Mouse (Mus musculus) hindbrain, embryonic 14.5 days (tissue): ENCODE results near the gene Gpr45. TPM values are rescaled to one million over a fixed set of nuclear protein-coding genes. Genes with fewer than 3 reads are reported as not detected.

Experiments used
- ATAC-seq: fragments of 200-750 bp; cut with Nextera tagmentation; 2 replicates; pipeline ENCODE4 v1.8.0; 2017; ENCODE audit warnings: moderate number of reproducible peaks, mild to moderate bottlenecking, moderate TSS enrichment, moderate library complexity; ENCODE audit not compliant: low FRiP score
- DNase-seq: peaks from one replicate; pipeline ENCODE4 v3.0.0-alpha.2; 2015; ENCODE audit warnings: low spot score
- H3K27ac ChIP-seq: fragments of 300-500 bp; sonication (generic); 2 replicates; pipeline ENCODE4 v1.5.1; 2014; ENCODE audit warnings: mild to moderate bottlenecking, moderate library complexity
- H3K27me3 ChIP-seq: fragments of 300-500 bp; sonication (generic); 2 replicates; pipeline ENCODE4 v1.6.1; 2014; ENCODE audit warnings: mild to moderate bottlenecking, low read length, mixed read lengths; ENCODE audit not compliant: control insufficient read depth, insufficient read depth
- H3K36me3 ChIP-seq: fragments of 300-500 bp; sonication (generic); replicated peaks from 2 replicates; pipeline ENCODE4 v1.6.1; 2014; ENCODE audit not compliant: control insufficient read depth, insufficient read depth
- H3K4me1 ChIP-seq: fragments of 300-500 bp; sonication (generic); replicated peaks from 2 replicates; pipeline ENCODE4 v1.6.1; 2014; ENCODE audit warnings: antibody characterized with exemption, low read length, mixed read lengths; ENCODE audit not compliant: control insufficient read depth, insufficient read depth
- H3K4me2 ChIP-seq: fragments of 300-500 bp; sonication (generic); replicated peaks from 2 replicates; pipeline ENCODE4 v1.6.1; 2014; ENCODE audit warnings: mild to moderate bottlenecking, moderate library complexity
- H3K4me3 ChIP-seq: fragments of 300-500 bp; sonication (generic); replicated peaks from 2 replicates; pipeline ENCODE4 v1.5.1; 2014; ENCODE audit warnings: mild to moderate bottlenecking, low read length
- H3K9ac ChIP-seq: fragments of 300-500 bp; sonication (generic); 2 replicates; pipeline ENCODE4 v1.6.1; 2014
- H3K9me3 ChIP-seq: fragments of 300-500 bp; sonication (generic); 2 replicates; pipeline ENCODE4 v1.6.1; 2016; ENCODE audit warnings: low read length; ENCODE audit not compliant: control insufficient read depth
- WGBS: fragments of 180-500 bp; shearing (Covaris S2); extraction: QIAGEN DNeasy Blood & Tissue Kit; methylation state at CpG from one replicate; pipeline ENCODE4 v1.1.7; 2014; 5-methylcytosine and 5-hydroxymethylcytosine counted together
- microRNA-seq: library from miRNA; unstranded; fragments of <30 nt; microRNA quantifications from one replicate; pipeline ENCODE4, GENCODE M21; 2016
- polyA plus RNA-seq: library from polyadenylated mRNA; unstranded; fragments of >200 nt; fragmentation: Nextera tagmentation; extraction: Ambion mirVana; gene quantifications from 2 replicates; pipeline ENCODE4 v1.2.1, GENCODE M21; 2014

Gene Gpr45
- polyA plus RNA-seq, 1 experiment from 2014 or later = 12.5 TPM

DNA sequence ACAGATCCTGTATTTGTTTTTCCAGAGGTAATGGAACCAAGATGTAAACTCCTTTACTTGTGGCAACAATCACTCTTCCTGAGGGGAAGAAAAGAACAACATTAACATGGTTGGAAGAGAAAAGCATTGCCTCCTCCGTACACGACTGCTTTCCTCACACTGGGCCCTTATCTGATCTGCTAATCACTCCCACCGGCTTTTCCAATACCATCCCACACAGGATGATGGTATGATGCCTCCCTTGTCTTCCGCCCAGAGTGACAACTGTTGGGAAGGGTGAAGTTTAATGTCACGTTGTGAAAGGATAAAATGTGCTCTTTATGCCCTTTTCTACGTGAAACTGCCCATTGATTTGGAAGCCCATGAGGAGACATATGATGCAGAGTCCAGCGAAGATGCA is 114.9 kb downstream of the Gpr45 start:
- Histone ChIP-seq H3K4me1 (no peaks in the 10 kb centered on the region), H3K9me3 (no peaks in the 10 kb centered on the region), H3K4me3 (no peak overlapping the region), H3K27ac (no peak overlapping the region), H3K9ac (no peak overlapping the region), H3K27me3 (no peaks in the 10 kb centered on the region), H3K36me3 (peaks cover 54% of the 10 kb centered on the region), H3K4me2 (no peak overlapping the region)
- no peak for DNase-seq
- no peak for ATAC-seq
- 84% methylated on average over 7 of the region's 7 CpGs for WGBS

DNA sequence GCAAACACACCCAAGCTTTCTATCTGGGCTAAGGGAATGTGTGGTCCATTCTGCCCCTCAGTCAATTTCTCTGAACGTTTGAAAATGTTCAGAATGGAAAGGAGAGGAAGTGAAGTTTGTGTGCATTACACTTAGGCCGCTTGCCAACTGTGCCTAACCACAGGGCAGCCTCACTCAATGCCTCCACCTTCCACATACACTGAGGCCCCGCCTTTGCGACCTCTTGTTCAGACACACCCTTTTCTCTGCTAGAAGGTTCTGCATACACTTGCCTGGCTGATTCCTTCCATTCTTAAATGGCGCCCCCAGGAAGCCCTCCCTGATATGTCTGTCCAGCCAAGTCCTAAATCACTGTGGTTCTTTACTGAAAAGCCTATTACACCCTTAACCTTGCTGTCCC is 118.1 kb downstream of the Gpr45 start:
- H3K4me3 ChIP-seq = no peak overlapping the region
- H3K4me2 ChIP-seq = no peak overlapping the region
- no peak overlapping the region for H3K27ac ChIP-seq
- peaks cover 65% of the 10 kb centered on the region for H3K36me3 ChIP-seq
- no peaks in the 10 kb centered on the region for H3K4me1 ChIP-seq
- no peaks in the 10 kb centered on the region for H3K27me3 ChIP-seq
- 95% methylated on average over 5 of the region's 5 CpGs for WGBS
- DNase-seq = no peak
- H3K9me3 ChIP-seq = no peaks in the 10 kb centered on the region
- no peak overlapping the region for H3K9ac ChIP-seq
- ATAC-seq = no peak

DNA sequence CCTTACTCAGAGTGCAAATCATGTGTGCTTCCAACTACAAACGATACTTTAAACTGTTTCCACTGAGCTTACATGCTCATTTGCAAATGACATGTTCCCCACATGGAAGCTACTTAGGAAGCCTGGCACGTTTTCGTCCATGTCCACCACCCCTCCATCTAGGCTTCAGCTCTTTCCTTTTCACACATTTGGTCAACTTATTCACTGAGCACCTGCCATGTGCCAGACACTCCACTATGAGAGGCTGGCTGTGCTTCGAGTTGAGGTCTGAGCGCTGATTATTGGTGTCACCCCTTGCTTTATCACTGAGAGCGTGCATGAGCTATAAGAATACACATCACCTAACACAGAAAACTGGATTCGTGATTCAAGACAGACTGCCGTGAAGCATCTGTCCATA is 119.4 kb downstream of the Gpr45 start:
- ATAC-seq (no peak), DNase-seq (no peak)
- Histone ChIP-seq H3K27ac (no peak overlapping the region), H3K9ac (no peak overlapping the region), H3K36me3 (peaks cover 58% of the 10 kb centered on the region), H3K4me1 (no peaks in the 10 kb centered on the region), H3K4me2 (no peak overlapping the region), H3K9me3 (no peaks in the 10 kb centered on the region), H3K4me3 (no peak overlapping the region), H3K27me3 (no peaks in the 10 kb centered on the region)
- 94% methylated on average over 8 of the region's 8 CpGs for WGBS

DNA sequence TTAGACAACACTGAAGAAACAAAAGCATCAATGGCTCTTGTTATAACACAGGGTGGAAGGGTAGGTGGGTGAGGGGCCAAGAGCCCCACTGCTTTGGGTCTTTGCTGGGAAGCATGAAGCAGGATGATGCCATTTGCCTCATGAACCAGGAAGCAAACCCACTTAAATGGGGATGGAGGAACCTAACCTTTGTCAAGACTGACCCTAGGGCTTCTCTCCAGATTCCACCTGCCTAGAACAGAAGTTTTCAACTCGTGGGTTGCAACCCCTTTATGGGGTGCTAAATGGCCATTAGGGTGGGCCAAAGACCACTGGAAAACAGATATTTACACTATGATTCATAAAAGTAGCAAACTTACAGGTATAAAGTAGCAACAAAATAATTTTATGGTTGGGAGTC is 119.9 kb downstream of the Gpr45 start:
- no peaks in the 10 kb centered on the region for H3K27me3 ChIP-seq
- no peak overlapping the region for H3K27ac ChIP-seq
- H3K4me1 ChIP-seq = no peaks in the 10 kb centered on the region
- DNase-seq = no peak
- no peak overlapping the region for H3K9ac ChIP-seq
- H3K4me2 ChIP-seq = no peak overlapping the region
- peaks cover 54% of the 10 kb centered on the region for H3K36me3 ChIP-seq
- H3K9me3 ChIP-seq = no peaks in the 10 kb centered on the region
- no peak for ATAC-seq
- WGBS = 82% methylated on average over 1 of the region's 1 CpGs
- H3K4me3 ChIP-seq = no peak overlapping the region

DNA sequence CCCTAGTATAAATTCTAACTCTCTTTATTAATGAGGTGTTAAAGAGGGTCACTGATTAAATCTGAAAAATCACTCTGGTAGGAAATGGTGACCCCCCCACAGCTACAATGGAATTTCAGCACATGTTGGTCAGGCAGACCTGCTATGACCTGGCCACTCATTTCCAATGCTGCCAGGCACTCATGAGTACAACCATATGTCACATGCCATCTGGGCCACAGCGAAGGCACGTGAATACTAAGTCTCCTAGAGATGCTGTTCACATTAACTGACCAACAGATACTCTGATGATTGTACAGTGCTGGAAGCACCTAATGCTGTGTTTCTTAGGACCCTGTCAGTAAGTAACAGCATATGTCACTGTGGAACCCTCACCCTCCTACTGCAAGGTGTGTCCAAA is 122.1 kb downstream of the Gpr45 start:
- no peak overlapping the region for H3K4me2 ChIP-seq
- no peaks in the 10 kb centered on the region for H3K9me3 ChIP-seq
- DNase-seq (no peak), ATAC-seq (no peak)
- no peak overlapping the region for H3K9ac ChIP-seq
- peaks cover 54% of the 10 kb centered on the region for H3K36me3 ChIP-seq
- no peaks in the 10 kb centered on the region for H3K4me1 ChIP-seq
- 89% methylated on average over 2 of the region's 2 CpGs for WGBS
- H3K27me3 ChIP-seq = no peaks in the 10 kb centered on the region
- no peak overlapping the region for H3K27ac ChIP-seq
- H3K4me3 ChIP-seq = no peak overlapping the region

DNA sequence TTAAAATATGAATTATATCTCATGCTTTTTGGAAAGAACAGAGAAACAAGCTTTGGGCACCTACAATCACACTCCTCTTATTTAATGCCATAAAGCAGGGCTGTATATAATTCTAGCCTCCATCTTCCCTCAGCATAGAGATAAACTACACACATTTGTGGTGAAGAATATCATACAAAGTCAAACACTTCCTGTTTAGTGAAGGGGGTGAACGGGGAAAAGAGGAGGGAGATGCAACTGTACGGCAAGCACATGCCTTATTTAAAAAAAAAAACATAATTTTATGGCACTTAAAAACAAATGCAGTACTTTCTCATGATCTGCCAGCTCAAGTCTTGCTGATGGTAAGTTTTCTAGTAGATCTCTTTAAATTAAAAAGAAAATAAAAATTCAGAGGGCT is 125.5 kb downstream of the Gpr45 start:
- H3K4me1 ChIP-seq = no peaks in the 10 kb centered on the region
- no peaks in the 10 kb centered on the region for H3K27me3 ChIP-seq
- H3K4me2 ChIP-seq = no peak overlapping the region
- ATAC-seq (no peak), DNase-seq (no peak)
- H3K9me3 ChIP-seq = no peaks in the 10 kb centered on the region
- no peak overlapping the region for H3K27ac ChIP-seq
- H3K9ac ChIP-seq = no peak overlapping the region
- H3K4me3 ChIP-seq = no peak overlapping the region
- peaks cover 28% of the 10 kb centered on the region; the same call in 1 of the 2 replicates for H3K36me3 ChIP-seq
- 84% methylated on average over 2 of the region's 2 CpGs for WGBS

DNA sequence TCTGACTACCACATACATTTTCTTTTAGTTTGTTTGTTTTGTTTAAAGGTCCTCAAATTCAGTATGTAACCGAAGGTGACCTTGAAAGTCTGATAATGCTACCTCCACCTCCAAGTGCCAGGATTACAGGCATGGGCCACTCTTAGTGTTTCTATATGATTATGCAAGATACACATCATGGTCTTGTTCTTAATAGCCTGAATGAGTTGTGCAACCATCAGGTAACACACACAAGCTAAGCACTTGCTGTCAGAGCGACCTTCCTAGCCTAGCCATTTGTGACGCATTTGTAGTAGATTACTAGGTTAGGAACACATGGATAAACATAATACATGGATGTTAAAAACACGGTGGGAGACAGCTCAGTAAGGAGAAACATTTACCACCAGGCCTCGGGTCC is 130.3 kb downstream of the Gpr45 start:
- Histone ChIP-seq H3K9me3 (no peaks in the 10 kb centered on the region), H3K9ac (no peak overlapping the region), H3K4me2 (no peak overlapping the region), H3K4me1 (no peaks in the 10 kb centered on the region), H3K4me3 (no peak overlapping the region), H3K36me3 (no peaks in the 10 kb centered on the region), H3K27ac (no peak overlapping the region), H3K27me3 (no peaks in the 10 kb centered on the region)
- ATAC-seq (no peak), DNase-seq (no peak)
- 94% methylated on average over 5 of the region's 5 CpGs for WGBS

Small RNA genes within 50 kb of the gene (microRNA-seq; reads per million reads assigned to microRNA genes)
- not detected for gene Gm24001

Other genes with a start within 250 kb of the Gpr45 start
- 29.0 and 36.3 TPM in 2 replicates for gene Mrps9, start 101.6 kb upstream of the Gpr45 start, polyA plus RNA-seq
- 19.5 and 20.9 TPM in 2 replicates for gene Tgfbrap1, start 145.8 kb downstream of the Gpr45 start, polyA plus RNA-seq
- gene AI597479, start 145.8 kb downstream of the Gpr45 start, polyA plus RNA-seq = 48.3 and 50.3 TPM in 2 replicates
- gene Fhl2, start 244.1 kb downstream of the Gpr45 start, polyA plus RNA-seq = 31.2 and 31.4 TPM in 2 replicates